Mouse (Mus musculus) ES-E14 (cell line): ENCODE measurements around the gene Klhdc8a. TPM values are rescaled to one million over a fixed set of nuclear protein-coding genes. Genes with fewer than 3 reads are reported as not detected.
A peak's percentile ranks its signal among the peaks of the same experiment; 100 is the strongest.

Experiments
- DNase-seq: peaks from one replicate; pipeline ENCODE4 v3.0.0-alpha.2; 2013; ENCODE audit warnings: low read depth, low spot score
- H3K27ac ChIP-seq: 2 replicates; pipeline ENCODE4 v1.5.1; 2012; ENCODE audit warnings: low read depth, mild to moderate bottlenecking, low read length, moderate library complexity, mixed read lengths; ENCODE audit not compliant: poor library complexity, insufficient read depth, severe bottlenecking
- H3K36me3 ChIP-seq: 2 replicates; pipeline ENCODE4 v1.6.1; 2012; ENCODE audit warnings: mild to moderate bottlenecking, low read length, moderate library complexity, mixed read lengths; ENCODE audit not compliant: control insufficient read depth, poor library complexity, insufficient read depth, severe bottlenecking
- H3K4me1 ChIP-seq, 2 experiments: fragments of 150-350 bp in 1 of 2; sonication (generic) in 1 of 2; 2 replicates each; pipeline ENCODE4 v1.6.1; 2012; ENCODE audit warnings: low read length in 2 of 2, mild to moderate bottlenecking in 1 of 2, mixed read lengths in 1 of 2; ENCODE audit not compliant: control insufficient read depth in 2 of 2, insufficient read depth in 2 of 2, poor library complexity in 1 of 2
- H3K4me3 ChIP-seq, 2 experiments: fragments of 150-350 bp in 1 of 2; sonication (generic) in 1 of 2; 2 replicates each; pipeline ENCODE4 v1.5.1; 2012; ENCODE audit warnings: low read length in 2 of 2, low read depth in 1 of 2, mild to moderate bottlenecking in 1 of 2, mixed read lengths in 1 of 2; ENCODE audit not compliant: insufficient read depth in 1 of 2, poor library complexity in 1 of 2, severe bottlenecking in 1 of 2
- H3K9ac ChIP-seq: 2 replicates; pipeline ENCODE4 v1.6.1; 2012; ENCODE audit warnings: low read depth, mild to moderate bottlenecking, low read length, mixed read lengths; ENCODE audit not compliant: poor library complexity, insufficient read depth, severe bottlenecking
- H3K9me3 ChIP-seq: fragments of 150-350 bp; sonication (generic); 2 replicates; pipeline ENCODE4 v1.6.1; 2012; ENCODE audit warnings: low read depth, mild to moderate bottlenecking, low read length; ENCODE audit not compliant: control insufficient read depth, insufficient read depth
- CHD2 ChIP-seq: IDR thresholded peaks from 2 replicates; pipeline ENCODE4 v1.6.1; 2014; ENCODE audit warnings: mild to moderate bottlenecking, low read depth, low read length, inconsistent platforms
- HCFC1 ChIP-seq: IDR thresholded peaks from 2 replicates; pipeline ENCODE4 v1.6.1; 2012; ENCODE audit warnings: low read length, inconsistent platforms, borderline replicate concordance; ENCODE audit not compliant: insufficient read depth
- MAFK ChIP-seq: IDR thresholded peaks from 2 replicates; pipeline ENCODE4 v1.6.1; 2014; ENCODE audit warnings: mild to moderate bottlenecking, low read depth, low read length, inconsistent platforms; ENCODE audit not compliant: insufficient read depth
- ZC3H11A ChIP-seq: IDR thresholded peaks from 2 replicates; pipeline ENCODE4 v1.6.1; 2012; ENCODE audit warnings: low read depth, mild to moderate bottlenecking, inconsistent platforms, low read length, borderline replicate concordance
- ZNF384 ChIP-seq: IDR thresholded peaks from 2 replicates; pipeline ENCODE4 v1.6.1; 2012; ENCODE audit warnings: low read depth, low read length, inconsistent platforms
- in situ Hi-C, 2 experiments: fragments of 600-800 bp; cut with MboI; formaldehyde crosslinking; loops; one replicate each; pipeline ENCODE4 v1.15.1; 2025; ENCODE audit warnings: low sequenced_read_pairs in 2 of 2, inconsistent platforms in 1 of 2; ENCODE audit not compliant: unreplicated experiment in 2 of 2
- total RNA-seq: library from RNA; depleted of rRNA; stranded (reverse); fragments of 300-350 nt; gene quantifications from 2 replicates; pipeline ENCODE4 v1.2.3, GENCODE M21; 2012

The Klhdc8a gene
- total RNA-seq, 1 experiment, result 2.8 TPM

DNA sequence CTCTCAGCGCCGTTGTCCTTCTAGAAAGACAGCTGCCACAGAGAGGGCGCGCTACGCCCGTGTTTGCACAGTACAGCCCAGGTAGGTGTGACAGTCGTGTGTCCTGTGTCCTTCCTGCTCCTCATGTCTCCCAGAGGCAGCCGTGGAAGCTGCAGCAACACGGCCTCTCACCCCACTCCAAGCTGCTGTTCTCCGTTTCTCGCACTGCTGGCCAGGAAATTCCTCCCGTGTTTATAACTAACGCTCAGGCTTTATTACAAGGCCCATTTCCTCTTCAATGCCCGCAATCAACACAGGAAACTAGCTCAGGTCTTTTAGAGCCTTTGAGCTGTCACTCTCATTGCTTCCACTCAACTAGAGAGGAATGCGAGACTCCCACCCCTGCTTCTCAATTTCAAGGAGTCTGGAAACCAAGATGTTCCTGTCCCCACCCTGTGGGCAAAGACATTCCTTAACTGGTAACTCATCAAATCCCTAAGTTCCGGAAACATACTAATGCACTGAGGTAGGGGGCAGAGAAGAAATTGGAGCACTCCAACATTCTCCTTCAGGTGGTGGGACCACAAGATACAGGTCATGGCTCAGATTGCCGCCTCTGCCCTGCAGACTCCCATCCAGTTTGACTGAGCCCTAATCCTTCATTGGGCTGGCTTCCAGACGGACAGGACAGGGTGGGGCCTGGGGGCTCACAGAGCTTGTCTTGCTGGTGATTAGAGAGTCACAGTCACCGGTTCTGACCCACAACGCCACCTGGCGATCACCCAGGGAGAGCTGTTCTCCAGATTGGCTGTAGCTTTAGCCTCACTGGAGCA, 5.9 kb upstream of the Klhdc8a start:
- in situ Hi-C loops, result no loop called here
- Histone ChIP-seq H3K9me3 (no peaks in the 10 kb centered on the region), H3K4me3 (no peak overlapping the region), H3K9ac (no peak overlapping the region), H3K36me3 (no peaks in the 10 kb centered on the region), H3K4me1 (peaks cover 3 to 38% of the 10 kb centered on the region in 2 experiments; a peak in 3 of 4 replicates), H3K27ac (no peak overlapping the region)
- no peak for DNase-seq
- no peak for TF ChIP-seq HCFC1
- TF ChIP-seq ZNF384, result no peak
- TF ChIP-seq CHD2, result no peak
- no peak for TF ChIP-seq MAFK
- TF ChIP-seq ZC3H11A, result no peak

DNA sequence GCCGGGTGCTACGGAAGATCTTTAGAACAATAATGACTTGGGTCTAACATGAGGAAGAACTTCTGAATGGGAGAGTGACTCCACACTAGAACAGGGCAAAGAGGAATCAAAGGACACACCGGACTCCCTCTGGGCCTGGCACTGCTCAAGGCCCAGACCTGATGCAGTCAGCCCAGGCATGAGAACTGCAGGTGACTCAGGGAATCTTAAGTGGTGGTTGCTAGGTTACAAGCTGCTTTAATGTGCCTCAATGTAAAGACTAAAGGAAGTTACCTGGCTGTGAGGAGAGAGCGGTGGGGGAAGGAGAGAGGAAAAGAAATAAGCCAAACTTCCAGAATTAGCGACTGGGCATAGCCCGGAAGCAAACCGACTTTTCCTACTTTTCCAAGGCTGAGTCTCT, 2.9 kb upstream of the Klhdc8a start:
- Histone ChIP-seq H3K9me3 (no peaks in the 10 kb centered on the region), H3K9ac (no peak overlapping the region), H3K4me3 (no peak overlapping the region), H3K36me3 (no peaks in the 10 kb centered on the region), H3K4me1 (peaks cover 3 to 21% of the 10 kb centered on the region in 2 experiments; a peak in 3 of 4 replicates), H3K27ac (no peak overlapping the region)
- in situ Hi-C loops, result no loop called here
- TF ChIP-seq HCFC1 (no peak), ZC3H11A (no peak), CHD2 (no peak), MAFK (no peak), ZNF384 (no peak)
- DNase-seq, result no peak

DNA sequence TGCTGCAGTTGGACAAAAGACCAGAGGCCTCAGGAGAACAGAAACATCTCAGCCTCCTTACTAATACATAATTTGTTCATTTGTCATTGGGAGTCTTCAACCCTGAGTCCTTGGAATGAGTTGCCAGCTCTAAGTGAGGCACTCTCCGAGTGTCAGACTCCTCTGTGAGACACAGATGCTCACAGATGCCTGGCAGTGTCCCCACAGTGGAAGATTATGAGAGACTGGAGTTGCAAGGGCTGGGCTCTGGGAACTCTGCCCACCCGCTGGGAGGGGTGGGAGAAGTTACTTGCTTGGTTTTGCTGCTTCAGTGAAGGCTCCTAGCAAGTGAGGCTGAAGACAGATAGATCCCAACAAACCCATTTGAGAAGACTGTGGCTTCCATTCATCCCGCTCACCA, 2.4 kb upstream of the Klhdc8a start:
- no peak for DNase-seq
- Histone ChIP-seq H3K36me3 (no peaks in the 10 kb centered on the region), H3K9me3 (no peaks in the 10 kb centered on the region), H3K4me1 (peaks cover 3 to 20% of the 10 kb centered on the region in 2 experiments; a peak in 3 of 4 replicates), H3K27ac (no peak overlapping the region), H3K9ac (no peak overlapping the region), H3K4me3 (no peak overlapping the region)
- in situ Hi-C loops, result no loop called here
- TF ChIP-seq CHD2, result no peak
- no peak for TF ChIP-seq HCFC1
- no peak for TF ChIP-seq ZNF384
- TF ChIP-seq MAFK, result no peak
- TF ChIP-seq ZC3H11A, result no peak

GRCm38 (mm10) chr1:132298801-132299464, 507 bp downstream of the Klhdc8a start:
- in situ Hi-C loops, result no loop called here
- no peak for DNase-seq
- peak overlapping the region; percentile 60 to 76 for H3K4me3 ChIP-seq
- H3K9ac ChIP-seq, result peak overlapping the region; percentile 42
- H3K36me3 ChIP-seq, result no peaks in the 10 kb centered on the region
- H3K4me1 ChIP-seq, result peaks cover 0 to 5% of the 10 kb centered on the region in 2 experiments; a peak in 1 of 4 replicates
- H3K9me3 ChIP-seq, result no peaks in the 10 kb centered on the region
- no peak overlapping the region for H3K27ac ChIP-seq
- no peak for TF ChIP-seq ZC3H11A
- TF ChIP-seq HCFC1, result no peak
- TF ChIP-seq MAFK, result no peak
- no peak for TF ChIP-seq ZNF384
- TF ChIP-seq CHD2, result no peak
